Comparison of ENCODE assay signal across 8 mouse cellular contexts in the genomic region with DNA sequence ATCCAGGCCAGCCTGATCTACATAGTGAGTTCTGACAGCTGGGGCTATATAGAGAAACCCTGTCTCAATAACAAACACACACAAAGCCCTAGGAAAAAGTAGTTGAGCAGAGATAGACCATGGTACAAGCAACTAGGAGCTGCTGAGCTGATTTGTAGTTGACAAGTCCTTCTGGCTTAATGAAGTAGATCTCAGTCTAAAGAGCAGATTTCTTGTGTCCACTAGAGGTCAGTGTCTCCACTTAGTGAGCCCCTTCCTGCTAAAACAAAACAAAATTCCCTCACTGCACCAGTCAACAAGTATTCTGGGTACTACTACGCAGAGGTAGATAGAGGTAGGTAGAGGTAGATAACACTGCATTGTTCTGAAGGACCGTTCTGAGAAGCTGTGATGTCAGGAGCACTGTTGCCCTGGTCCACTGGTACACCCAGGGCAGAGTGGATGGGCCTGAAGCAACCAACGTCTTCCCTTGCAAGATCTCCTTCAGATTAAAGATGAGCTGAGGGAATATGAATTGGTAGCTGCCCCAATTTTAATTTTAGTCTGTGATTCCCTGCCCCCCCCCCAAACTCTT. TPM values are rescaled to one million over a fixed set of nuclear protein-coding genes. Genes with fewer than 3 reads are reported as not detected.
DNase-seq lines count a peak whose midpoint lies in the region; ATAC-seq and TF ChIP-seq lines count a peak whose summit lies in the region.

No protein-coding gene starts in this region.

- no peak overlapping the region for H3K4me3 ChIP-seq in heart, embryonic 10.5 days
- H3K4me3 ChIP-seq in heart, postnatal 0 days (ENCODE audit: low read depth, low read length), result no peak overlapping the region

- no peaks in the 10 kb centered on the region for H3K9me3 ChIP-seq in heart, embryonic 10.5 days
- H3K9me3 ChIP-seq in heart, postnatal 0 days (replicated peaks; ENCODE audit: control insufficient read depth, low read length), result no peaks in the 10 kb centered on the region

- H3K4me2 ChIP-seq in heart, postnatal 0 days (ENCODE audit: low read depth, low read length), result no peak overlapping the region

- TF ChIP-seq CTCF in heart, postnatal 0 days (IDR thresholded peaks at IDR 0.05; ENCODE audit: low read depth), result peak; percentile 79

- H3K27me3 ChIP-seq in heart, embryonic 10.5 days (ENCODE audit: insufficient read depth, poor library complexity, severe bottlenecking), result peaks cover 17% of the 10 kb centered on the region; the same call in 1 of the 2 replicates
- no peaks in the 10 kb centered on the region for H3K27me3 ChIP-seq in heart, postnatal 0 days (ENCODE audit: control insufficient read depth, insufficient read depth, low read length)

- H3K4me1 ChIP-seq in heart, embryonic 10.5 days, result peaks cover 19% of the 10 kb centered on the region
- no peaks in the 10 kb centered on the region for H3K4me1 ChIP-seq in heart, postnatal 0 days (ENCODE audit: control insufficient read depth, insufficient read depth)

- peak; percentile 50 for DNase-seq in heart, adult 8-10 months (ENCODE audit: low spot score)
- DNase-seq in heart, embryonic 10.5 days (ENCODE audit: low spot score), result no peak
- DNase-seq in B cell, adult 2 months, result peak; percentile 24 to 32
- peak; percentile 88 for DNase-seq in adipocyte (ENCODE audit: low spot score)
- DNase-seq in heart, postnatal 0 days (ENCODE audit: low spot score), result peak; percentile 78
- DNase-seq in lung, postnatal 14 days, result peak; percentile 52
- DNase-seq in urinary bladder, postnatal 4 days (ENCODE audit: low spot score in 2 of 2), result no peak
- DNase-seq in c-Kit-positive CD71-positive TER-119-positive erythroid progenitor cells, embryonic 14.5 days (ENCODE audit: low spot score), result no peak

- 40% methylated on average over 3 of the region's 3 CpGs for WGBS in heart, embryonic 10.5 days
- WGBS in heart, postnatal 0 days, result 36% methylated on average over 3 of the region's 3 CpGs

- TF ChIP-seq EP300 in heart, postnatal 0 days (IDR thresholded peaks at IDR 0.05; ENCODE audit: low read depth), result no peak

- no peak overlapping the region for H3K27ac ChIP-seq in heart, embryonic 10.5 days
- H3K27ac ChIP-seq in heart, postnatal 0 days (ENCODE audit: low read depth), result no peak overlapping the region

- H3K36me3 ChIP-seq in heart, embryonic 10.5 days, result no peaks in the 10 kb centered on the region
- H3K36me3 ChIP-seq in heart, postnatal 0 days (replicated peaks; ENCODE audit: control insufficient read depth, insufficient read depth, low read length), result no peaks in the 10 kb centered on the region

- peak; percentile 30 for ATAC-seq in heart, postnatal 0 days (ENCODE audit: insufficient read depth, low read depth)

- no peak overlapping the region for H3K9ac ChIP-seq in heart, postnatal 0 days (replicated peaks; ENCODE audit: low read depth, low read length)

RNA-seq across cellular contexts. Expression of a gene that starts 18.1 kb away (rescaled TPM):
- 1 to 10 TPM; 2.0 to 2.7 (median 2.3) TPM for total RNA-seq in heart, adult 8-10 months (2022)
- 16.0 and 17.2 TPM in 2 replicates for polyA plus RNA-seq in heart, embryonic 10.5 days (2016; fragmentation: Nextera tagmentation; extraction: Ambion mirVana)
- total RNA-seq in heart, postnatal 0 days (2014; rRNA removed; ENCODE audit: low replicate concordance), result 1.1 and 1.8 TPM in 2 replicates
- 1.3 and 1.6 TPM in 2 replicates for polyA plus RNA-seq in heart, postnatal 0 days (2015; fragmentation: Nextera tagmentation; extraction: Ambion mirVana)

RNA-seq across cellular contexts. Expression of a gene that starts 23.2 kb away (rescaled TPM):
- 1 to 10 TPM; 6.9 to 9.2 (median 7.7) TPM for total RNA-seq in heart, adult 8-10 months (2022)
- polyA plus RNA-seq in heart, embryonic 10.5 days (2016; fragmentation: Nextera tagmentation; extraction: Ambion mirVana), result 21.7 and 36.9 TPM in 2 replicates
- 50.9 and 54.7 TPM in 2 replicates for total RNA-seq in heart, postnatal 0 days (2014; rRNA removed; ENCODE audit: low replicate concordance)
- polyA plus RNA-seq in heart, postnatal 0 days (2015; fragmentation: Nextera tagmentation; extraction: Ambion mirVana), result 6.5 and 7.1 TPM in 2 replicates

RNA-seq across cellular contexts. Expression of a gene that starts 55.7 kb away (rescaled TPM):
- 10 to 100 TPM; 14.2 to 19.6 (median 17.2) TPM for total RNA-seq in heart, adult 8-10 months (2022)
- 9.7 and 13.5 TPM in 2 replicates for polyA plus RNA-seq in heart, embryonic 10.5 days (2016; fragmentation: Nextera tagmentation; extraction: Ambion mirVana)
- total RNA-seq in heart, postnatal 0 days (2014; rRNA removed; ENCODE audit: low replicate concordance), result 19.4 and 31.6 TPM in 2 replicates
- 3.4 and 3.7 TPM in 2 replicates for polyA plus RNA-seq in heart, postnatal 0 days (2015; fragmentation: Nextera tagmentation; extraction: Ambion mirVana)

Comparison
In these comparisons a context has a peak if more than half of its experiments do, and no peak if none do; other contexts are left out.
1. DNase-seq: peak in heart, adult 8-10 months (single experiment), B cell, adult 2 months (2 of 2), adipocyte (single experiment), heart, postnatal 0 days (single experiment) and lung, postnatal 14 days (single experiment); none in heart, embryonic 10.5 days (single experiment), urinary bladder, postnatal 4 days (0 of 2) and c-Kit-positive CD71-positive TER-119-positive erythroid progenitor cells, embryonic 14.5 days (single experiment).